Mouse (Mus musculus): Measurements from ENCODE around the gene Pebp1. TPM values are rescaled to one million over a fixed set of nuclear protein-coding genes. Genes with fewer than 3 reads are reported as not detected.

Pebp1 gene
- 576 and 649 TPM in 2 replicates for polyA plus RNA-seq (2015; fragmentation: Nextera tagmentation; extraction: Ambion mirVana)

- ATAC-seq (ENCODE audit: extremely low read depth, insufficient number of reproducible peaks, low FRiP score, low TSS enrichment): peak; percentile 95
- H3K4me1 ChIP-seq: peaks cover 35% of the 10 kb centered on the region
- peak within 1 kb of the TSS; percentile 88 for H3K4me3 ChIP-seq
- peak within 1 kb of the TSS; percentile 75 for H3K27ac ChIP-seq (replicated peaks)
- peaks cover 35% of the 10 kb centered on the region for H3K36me3 ChIP-seq
- H3K9ac ChIP-seq: peak within 1 kb of the TSS; percentile 92
- WGBS: under 1% methylated on average over 73 of the region's 77 CpGs
- no peaks in the 10 kb centered on the region for H3K27me3 ChIP-seq (replicated peaks)
- H3K4me2 ChIP-seq: peak within 1 kb of the TSS; percentile 84
- peaks cover 5% of the 10 kb centered on the region for H3K9me3 ChIP-seq
Observed at GRCm38 (mm10) chr5:117286831-117287822, at the start of gene Pebp1. Gene Pebp1 (minus strand): TSS chr5:117287625.

- no peak overlapping the region for H3K9ac ChIP-seq
- no peaks in the 10 kb centered on the region for H3K4me1 ChIP-seq
- 75% methylated on average over 7 of the region's 7 CpGs for WGBS
- no peak overlapping the region for H3K4me2 ChIP-seq
- peaks cover 12% of the 10 kb centered on the region for H3K36me3 ChIP-seq
- no peak overlapping the region for H3K4me3 ChIP-seq
- no peak overlapping the region for H3K27ac ChIP-seq (replicated peaks)
- H3K9me3 ChIP-seq: no peaks in the 10 kb centered on the region; the same call in 1 of the 2 replicates
- ATAC-seq (ENCODE audit: extremely low read depth, insufficient number of reproducible peaks, low FRiP score, low TSS enrichment): no peak
- H3K27me3 ChIP-seq (replicated peaks): no peaks in the 10 kb centered on the region
Observed at GRCm38 (mm10) chr5:117330457-117330856, 43.0 kb upstream of the Pebp1 start.

DNA sequence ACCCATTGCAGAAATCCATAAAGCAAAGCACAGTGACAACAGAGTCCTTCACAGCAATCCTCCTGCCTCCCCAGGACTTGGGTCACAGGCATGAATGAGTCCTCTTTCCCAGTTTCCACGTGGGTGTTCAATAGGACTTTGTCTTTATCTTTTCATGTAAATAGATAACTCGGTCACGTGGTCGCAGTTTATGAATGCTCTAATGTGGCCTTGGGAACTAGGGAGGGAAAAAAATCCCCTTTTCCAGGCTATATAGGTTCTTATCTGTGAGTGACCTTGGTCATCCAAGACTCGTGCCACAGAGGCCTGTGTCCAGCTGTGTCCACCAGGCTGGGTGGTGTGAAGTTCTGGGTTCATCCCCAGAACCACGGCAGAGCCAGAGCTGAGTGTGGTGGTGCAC, 39.0 kb upstream of the Pebp1 start:
- WGBS: 48% methylated on average over 6 of the region's 6 CpGs
- Histone ChIP-seq H3K9ac (no peak overlapping the region), H3K36me3 (peaks cover 19% of the 10 kb centered on the region), H3K9me3 (no peaks in the 10 kb centered on the region), H3K4me2 (no peak overlapping the region), H3K27ac (replicated peaks) (no peak overlapping the region), H3K4me1 (no peaks in the 10 kb centered on the region), H3K4me3 (no peak overlapping the region), H3K27me3 (replicated peaks) (no peaks in the 10 kb centered on the region)
- no peak for ATAC-seq (ENCODE audit: extremely low read depth, insufficient number of reproducible peaks, low FRiP score, low TSS enrichment)

DNA sequence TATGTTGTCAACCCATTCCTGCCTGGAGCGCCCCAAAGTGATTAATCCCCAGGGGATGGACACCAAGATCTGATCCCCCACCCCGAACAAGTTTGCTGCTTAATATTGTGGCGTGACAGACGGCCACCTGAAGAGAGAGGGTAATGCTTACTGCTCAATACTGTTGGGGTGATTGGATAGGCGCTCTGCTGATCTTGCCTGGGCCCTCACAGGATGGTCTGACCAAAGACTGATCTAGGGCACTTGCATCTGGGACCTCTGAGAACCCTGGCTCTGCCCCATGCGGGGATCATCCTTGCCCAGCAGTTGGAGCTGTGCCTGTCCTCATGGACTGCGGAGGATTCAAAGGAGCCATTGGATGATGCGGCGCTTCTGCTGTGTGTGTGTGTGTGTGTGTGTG, 36.3 kb upstream of the Pebp1 start:
- H3K27ac ChIP-seq (replicated peaks): no peak overlapping the region
- H3K9me3 ChIP-seq: no peaks in the 10 kb centered on the region
- H3K4me3 ChIP-seq: no peak overlapping the region
- ATAC-seq (ENCODE audit: extremely low read depth, insufficient number of reproducible peaks, low FRiP score, low TSS enrichment): no peak
- no peak overlapping the region for H3K4me2 ChIP-seq
- peaks cover 7% of the 10 kb centered on the region for H3K4me1 ChIP-seq
- WGBS: 64% methylated on average over 9 of the region's 9 CpGs
- H3K27me3 ChIP-seq (replicated peaks): no peaks in the 10 kb centered on the region
- peaks cover 19% of the 10 kb centered on the region for H3K36me3 ChIP-seq
- H3K9ac ChIP-seq: no peak overlapping the region

- Histone ChIP-seq H3K9ac (peak within 1 kb of the TSS; percentile 91), H3K36me3 (peaks cover 2% of the 10 kb centered on the region; the same call in 1 of the 2 replicates), H3K4me3 (peak within 1 kb of the TSS; percentile 88), H3K27ac (replicated peaks) (peak within 1 kb of the TSS; percentile 82), H3K4me1 (peaks cover 26% of the 10 kb centered on the region), H3K9me3 (no peaks in the 10 kb centered on the region), H3K4me2 (peak within 1 kb of the TSS; percentile 91), H3K27me3 (replicated peaks) (no peaks in the 10 kb centered on the region)
- under 1% methylated on average over 78 of the region's 81 CpGs for WGBS
- peak; percentile 30; the same call in 1 of the 2 replicates for ATAC-seq (ENCODE audit: extremely low read depth, insufficient number of reproducible peaks, low FRiP score, low TSS enrichment)
Observed at GRCm38 (mm10) chr5:117318741-117319629, 31.6 kb upstream of the Pebp1 start, which contains the start of gene Vsig10. Gene Vsig10 (plus strand): TSS chr5:117319083.

GRCm38 (mm10) chr5:117314587-117315428, 27.4 kb upstream of the Pebp1 start:
- H3K27ac ChIP-seq (replicated peaks): no peak overlapping the region
- H3K9ac ChIP-seq: no peak overlapping the region
- 20% methylated on average over 9 of the region's 9 CpGs for WGBS
- H3K27me3 ChIP-seq (replicated peaks): no peaks in the 10 kb centered on the region; the same call in 1 of the 2 replicates
- peaks cover 23% of the 10 kb centered on the region for H3K4me1 ChIP-seq
- no peak overlapping the region for H3K4me3 ChIP-seq
- H3K36me3 ChIP-seq: no peaks in the 10 kb centered on the region
- ATAC-seq (ENCODE audit: extremely low read depth, insufficient number of reproducible peaks, low FRiP score, low TSS enrichment): no peak
- H3K9me3 ChIP-seq: no peaks in the 10 kb centered on the region
- H3K4me2 ChIP-seq: peak overlapping the region; percentile 63

DNA sequence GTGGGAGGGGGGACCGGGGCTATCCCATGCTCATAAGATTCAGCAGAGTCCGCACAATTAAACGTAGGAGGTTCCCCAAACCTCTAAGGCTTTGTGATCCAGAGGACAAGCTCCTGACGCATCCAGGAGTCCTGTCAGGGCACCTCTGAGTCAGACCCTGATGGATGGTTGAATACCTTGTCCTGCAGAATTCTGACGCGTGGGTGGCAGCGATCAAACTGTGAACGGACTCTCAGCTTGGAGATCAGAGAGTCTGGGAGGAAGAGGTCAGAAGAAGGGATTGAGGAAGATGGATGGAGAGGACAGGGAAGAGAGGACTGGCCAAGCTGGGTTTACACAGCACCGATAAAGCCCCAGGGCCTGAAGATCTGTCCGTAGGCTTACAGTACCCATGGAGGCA, 26.5 kb upstream of the Pebp1 start:
- ATAC-seq (ENCODE audit: extremely low read depth, insufficient number of reproducible peaks, low FRiP score, low TSS enrichment): no peak
- Histone ChIP-seq H3K27me3 (replicated peaks) (no peaks in the 10 kb centered on the region; the same call in 1 of the 2 replicates), H3K4me1 (peaks cover 23% of the 10 kb centered on the region), H3K4me3 (peak overlapping the region; percentile 44), H3K27ac (replicated peaks) (no peak overlapping the region), H3K4me2 (peak overlapping the region; percentile 63), H3K36me3 (no peaks in the 10 kb centered on the region), H3K9me3 (no peaks in the 10 kb centered on the region), H3K9ac (peak overlapping the region; percentile 33)
- 30% methylated on average over 10 of the region's 10 CpGs for whole genome bisulfite sequencing

DNA sequence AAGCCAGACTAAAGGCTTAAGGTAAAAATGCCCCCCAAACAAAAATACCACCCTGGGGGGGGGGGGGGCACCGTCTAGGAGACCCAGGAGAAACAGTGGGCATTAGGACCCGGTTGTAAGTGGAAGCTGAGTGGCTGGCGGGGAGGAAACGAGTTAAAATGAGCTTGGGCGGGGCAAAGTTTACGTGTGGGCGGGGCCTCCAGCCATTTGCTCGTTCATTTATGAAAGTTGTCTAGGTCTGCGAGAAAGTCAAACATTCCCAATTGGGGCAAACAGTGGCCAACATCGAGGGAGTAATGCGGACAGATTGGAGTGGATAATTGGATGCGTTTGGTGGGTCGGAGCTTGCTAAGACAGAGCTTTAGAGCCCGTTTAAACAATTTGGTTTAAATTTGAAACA, 26.0 kb upstream of the Pebp1 start:
- H3K27ac ChIP-seq (replicated peaks): no peak overlapping the region
- H3K9ac ChIP-seq: peak overlapping the region; percentile 33
- ATAC-seq (ENCODE audit: extremely low read depth, insufficient number of reproducible peaks, low FRiP score, low TSS enrichment): no peak

DNA sequence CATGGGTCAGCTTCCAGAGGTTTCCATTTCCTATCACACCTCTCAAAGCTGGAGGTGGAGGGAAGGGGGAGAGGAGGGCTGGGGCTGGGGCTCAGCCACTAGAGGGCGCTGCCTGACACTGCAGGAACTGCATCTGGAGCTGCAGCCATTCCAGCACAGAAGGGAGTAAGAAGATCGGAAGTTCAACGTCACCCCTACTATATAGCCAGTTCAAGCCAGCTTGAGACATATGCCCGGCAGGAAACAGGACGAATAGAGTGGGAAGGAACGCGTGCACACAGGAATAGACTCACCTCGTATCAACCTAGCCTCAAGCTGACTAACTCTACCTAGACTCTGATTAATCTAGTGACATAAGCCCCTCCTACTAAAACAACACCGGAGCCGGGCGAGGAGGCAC, 20.3 kb upstream of the Pebp1 start:
- Histone ChIP-seq H3K9ac (no peak overlapping the region), H3K4me3 (no peak overlapping the region), H3K27me3 (replicated peaks) (no peaks in the 10 kb centered on the region; the same call in 1 of the 2 replicates), H3K9me3 (peaks cover 4% of the 10 kb centered on the region; the same call in 1 of the 2 replicates), H3K27ac (replicated peaks) (no peak overlapping the region), H3K4me1 (peaks cover 16% of the 10 kb centered on the region), H3K36me3 (no peaks in the 10 kb centered on the region), H3K4me2 (0 out of 2 replicates have a peak overlapping the region, but pooled peaks have one; percentile 15)
- WGBS: 30% methylated on average over 11 of the region's 11 CpGs
- no peak for ATAC-seq (ENCODE audit: extremely low read depth, insufficient number of reproducible peaks, low FRiP score, low TSS enrichment)

More for the DNA sequence above, 26.0 kb upstream of the Pebp1 start:
- WGBS: 16% methylated on average over 13 of the region's 14 CpGs
- peak overlapping the region; percentile 63 for H3K4me2 ChIP-seq
- H3K27me3 ChIP-seq (replicated peaks): no peaks in the 10 kb centered on the region; the same call in 1 of the 2 replicates
- peak overlapping the region; percentile 44 for H3K4me3 ChIP-seq
- H3K4me1 ChIP-seq: peaks cover 22% of the 10 kb centered on the region
- no peaks in the 10 kb centered on the region for H3K9me3 ChIP-seq
- no peaks in the 10 kb centered on the region for H3K36me3 ChIP-seq

GRCm38 (mm10) chr5:117306826-117307225, 19.4 kb upstream of the Pebp1 start:
- Histone ChIP-seq H3K4me2 (no peak overlapping the region), H3K27ac (replicated peaks) (no peak overlapping the region), H3K27me3 (replicated peaks) (no peaks in the 10 kb centered on the region; the same call in 1 of the 2 replicates), H3K9ac (no peak overlapping the region), H3K36me3 (no peaks in the 10 kb centered on the region), H3K4me3 (no peak overlapping the region), H3K9me3 (peaks cover 4% of the 10 kb centered on the region; the same call in 1 of the 2 replicates), H3K4me1 (peaks cover 17% of the 10 kb centered on the region)
- 87% methylated on average over 2 of the region's 2 CpGs for WGBS
- no peak for ATAC-seq (ENCODE audit: extremely low read depth, insufficient number of reproducible peaks, low FRiP score, low TSS enrichment)
